Mouse (Mus musculus): ENCODE data around the gene Prmt7.

Prmt7 gene

DNA sequence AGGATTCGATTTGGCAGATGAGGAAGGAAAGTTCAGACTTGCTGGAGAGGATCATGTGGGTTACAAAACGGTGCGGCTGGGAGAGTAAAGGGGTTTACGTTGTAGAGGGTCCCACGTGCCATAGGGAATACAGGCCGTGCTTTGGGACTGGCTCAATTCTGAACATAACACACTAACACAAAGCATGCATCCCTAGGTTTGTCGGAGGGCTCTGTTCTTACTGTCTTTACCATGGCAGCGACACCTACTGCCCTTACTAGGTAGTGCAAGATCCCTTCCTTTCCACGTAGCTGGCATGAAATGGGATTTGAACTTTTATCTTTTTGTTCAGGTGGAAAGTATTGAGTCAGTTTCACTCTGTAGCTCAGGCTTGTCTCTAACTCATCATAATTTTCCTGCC is 15.9 kb downstream of the Prmt7 start:
- peak; percentile 56 for DNase-seq

GRCm38 (mm10) chr8:106231536-106231935 is 20.8 kb downstream of the Prmt7 start:
- no peak for DNase-seq

DNA sequence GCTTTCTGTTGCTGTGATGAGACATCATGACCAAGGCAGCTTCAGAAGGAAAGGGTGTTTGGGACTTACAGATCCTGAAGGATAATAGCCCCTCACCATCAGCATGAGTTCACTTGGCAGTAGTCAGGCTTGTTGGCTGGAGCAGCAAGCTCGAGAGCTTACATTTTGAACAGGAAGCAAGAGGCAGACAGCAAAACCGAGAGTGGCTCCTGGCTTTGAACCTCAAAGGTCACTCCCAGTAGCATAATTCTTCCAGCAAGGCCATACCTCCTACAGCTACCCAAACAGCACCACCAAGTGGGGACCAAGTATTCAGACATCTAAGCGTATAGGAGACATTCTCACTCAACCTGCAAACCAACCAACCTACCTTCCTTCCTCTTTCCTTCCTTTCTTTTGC is 22.0 kb downstream of the Prmt7 start:
- DNase-seq = no peak

DNA sequence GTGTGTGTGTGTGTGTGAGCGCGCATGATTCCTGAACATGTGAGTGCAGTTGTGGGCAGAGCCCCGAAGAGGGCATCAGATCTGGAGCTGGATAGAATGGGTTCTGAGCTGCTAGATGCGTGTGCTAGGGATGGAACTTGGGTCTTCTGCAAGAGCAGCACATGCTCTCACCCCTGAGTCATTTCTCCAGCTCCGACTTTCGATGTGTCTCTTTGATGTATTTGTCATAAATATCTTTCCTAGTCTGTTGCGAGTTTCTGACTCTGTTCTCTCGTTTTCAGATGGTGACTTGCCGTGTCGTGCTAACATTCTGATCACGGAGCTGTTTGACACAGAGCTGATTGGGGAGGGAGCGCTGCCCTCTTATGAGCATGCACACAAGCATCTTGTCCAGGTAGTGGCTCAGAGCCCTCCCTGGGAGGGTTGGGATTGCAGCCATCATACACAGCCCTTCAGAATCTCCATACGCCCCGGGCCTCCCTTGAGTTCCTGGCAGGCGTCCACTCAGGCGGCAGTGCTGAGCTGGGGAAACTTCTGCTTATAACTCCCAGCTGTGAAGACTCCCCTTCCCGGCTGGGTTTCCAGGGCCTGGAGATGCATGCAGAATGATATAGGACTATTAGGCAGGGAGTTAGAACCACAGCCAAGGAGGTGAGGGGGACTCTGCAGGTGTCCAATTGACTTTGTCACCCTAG is 24.0 kb downstream of the Prmt7 start:
- DNase-seq = no peak

GRCm38 (mm10) chr8:106237106-106237505 is 26.4 kb downstream of the Prmt7 start:
- DNase-seq = no peak

GRCm38 (mm10) chr8:106250186-106250585 is 39.5 kb downstream of the Prmt7 start:
- no peak for DNase-seq

- no peak for DNase-seq
Observed at GRCm38 (mm10) chr8:106258169-106258568, 47.4 kb downstream of the Prmt7 start.

DNA sequence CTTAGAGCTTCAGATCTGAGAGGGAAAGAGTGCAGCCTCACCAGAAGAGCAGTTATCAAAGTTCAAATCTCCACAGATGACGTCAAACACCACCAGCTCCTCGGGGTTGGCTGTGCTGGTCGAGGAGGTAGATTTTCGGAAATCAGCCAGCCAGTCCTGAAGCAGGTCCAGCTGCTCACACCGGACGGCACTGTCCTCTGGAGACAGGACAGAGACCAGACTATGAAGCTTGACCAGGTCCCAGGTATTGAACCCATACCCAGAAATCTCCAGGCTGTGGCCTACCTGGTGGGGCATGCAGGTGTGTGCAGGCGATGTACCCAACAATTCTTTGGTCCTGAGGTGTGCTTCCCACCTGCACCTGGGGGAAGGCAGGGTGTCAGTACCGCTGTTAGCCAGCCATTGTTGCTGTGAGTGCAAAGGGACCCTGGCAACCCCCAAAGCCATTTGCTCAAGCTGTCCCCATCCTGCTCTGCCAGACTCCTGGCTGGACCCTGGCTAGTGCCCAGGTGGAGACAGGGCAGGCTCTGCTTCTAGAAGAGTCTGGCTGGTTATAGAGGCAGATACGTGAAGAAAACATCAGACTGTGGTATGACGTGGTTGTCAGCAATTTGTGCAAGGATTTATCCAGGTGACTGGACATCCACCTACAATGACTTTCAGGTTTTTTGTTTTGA is 49.0 kb downstream of the Prmt7 start:
- DNase-seq = no peak

GRCm38 (mm10) chr8:106260894-106261293 is 50.2 kb downstream of the Prmt7 start:
- DNase-seq = no peak

DNA sequence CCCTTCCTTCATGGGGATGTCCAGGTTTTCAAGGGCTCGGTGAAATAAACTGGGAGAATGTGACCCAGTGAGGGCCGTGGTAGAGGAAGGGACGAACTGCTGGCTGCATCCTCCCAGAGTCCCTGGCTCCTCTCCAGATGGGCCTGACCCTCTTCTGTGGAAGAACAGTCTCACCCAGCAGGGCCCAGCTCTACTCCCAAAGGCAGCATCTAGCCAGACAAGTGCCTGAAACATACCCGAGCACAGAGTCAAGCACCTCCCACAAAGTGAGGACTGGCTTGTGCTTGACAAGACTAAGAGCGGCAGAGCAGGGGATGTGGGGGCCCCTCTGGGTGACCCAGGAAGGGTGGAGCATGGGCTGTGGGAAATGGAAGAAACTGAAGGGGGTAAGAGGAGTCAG is 51.6 kb downstream of the Prmt7 start:
- DNase-seq = no peak

GRCm38 (mm10) chr8:106263928-106264327 is 53.2 kb downstream of the Prmt7 start:
- DNase-seq = no peak

- DNase-seq = no peak
Observed at GRCm38 (mm10) chr8:106265398-106265797, 54.7 kb downstream of the Prmt7 start.

- no peak for DNase-seq
Observed at GRCm38 (mm10) chr8:106268710-106269346, 58.1 kb downstream of the Prmt7 start.

DNA sequence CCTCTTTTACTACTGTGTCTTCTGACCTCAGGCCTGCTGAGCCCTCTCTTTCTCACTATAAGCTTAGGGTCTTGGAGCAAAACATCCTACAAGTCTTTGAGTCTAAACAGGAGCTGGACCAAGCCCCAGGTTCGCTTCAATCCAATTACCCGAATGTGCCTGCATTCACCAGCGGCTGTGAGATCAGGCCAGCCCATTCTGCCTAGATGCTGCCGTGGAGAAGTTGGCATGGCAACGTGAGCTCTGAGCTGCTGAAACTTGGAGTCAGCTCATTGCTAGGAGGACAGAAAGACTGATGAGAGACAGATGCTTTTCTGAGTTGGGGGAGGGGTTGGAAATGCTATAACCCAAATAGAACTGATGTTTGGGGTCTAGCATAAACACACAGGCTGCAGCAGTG is 60.1 kb downstream of the Prmt7 start:
- DNase-seq = no peak

DNA sequence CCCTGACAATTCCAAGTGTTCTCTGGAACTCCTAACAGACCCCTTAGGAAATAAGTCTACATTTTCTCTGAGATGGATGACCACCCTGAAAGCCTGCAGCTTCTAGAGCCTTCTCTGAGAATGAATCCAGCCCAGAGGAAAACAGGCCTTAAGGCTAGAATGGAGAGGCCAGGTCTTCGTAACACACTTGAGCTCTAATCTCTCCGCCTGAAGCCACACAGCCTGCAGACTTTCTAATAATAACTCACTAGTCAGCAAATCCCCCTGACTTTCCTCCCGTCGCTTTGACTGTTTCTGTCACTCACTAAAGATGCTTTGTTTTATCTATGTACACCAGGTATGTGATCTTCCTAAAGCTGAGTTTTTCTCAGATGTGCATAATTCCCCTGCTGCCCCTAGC is 60.6 kb downstream of the Prmt7 start:
- DNase-seq = no peak

GRCm38 (mm10) chr8:106273468-106273867 is 62.7 kb downstream of the Prmt7 start:
- no peak for DNase-seq

DNA sequence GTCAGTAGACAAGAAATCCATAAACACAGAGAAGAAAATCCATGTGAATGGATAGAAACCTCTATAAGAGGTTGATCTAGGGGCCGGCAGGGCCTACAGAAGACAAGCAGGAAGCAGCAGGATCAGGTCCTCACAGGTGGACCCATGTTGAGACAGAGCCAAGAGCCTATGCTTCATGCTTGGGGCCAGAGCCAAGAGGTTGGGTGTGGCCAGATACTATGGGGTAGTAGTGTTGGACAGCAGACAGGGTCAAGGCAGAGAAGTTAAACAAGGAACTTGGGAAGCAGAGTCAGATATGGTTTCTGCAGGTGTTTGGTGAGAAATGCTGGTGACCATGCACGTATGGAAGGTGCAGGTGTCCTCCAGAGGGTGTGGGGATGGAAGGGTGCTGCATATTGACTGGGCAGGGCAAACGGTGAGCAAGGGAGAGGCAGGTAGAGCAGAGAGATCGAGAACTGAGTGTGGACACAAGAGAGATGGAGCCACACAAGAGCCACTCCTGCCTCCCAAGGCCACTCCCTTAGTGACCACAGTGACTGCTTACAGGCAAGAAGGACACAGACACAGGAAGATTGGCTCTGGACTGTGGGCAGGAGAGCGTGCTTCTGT is 66.1 kb downstream of the Prmt7 start:
- no peak for DNase-seq

- DNase-seq = no peak
Observed at GRCm38 (mm10) chr8:106278367-106279042, 67.8 kb downstream of the Prmt7 start.

DNA sequence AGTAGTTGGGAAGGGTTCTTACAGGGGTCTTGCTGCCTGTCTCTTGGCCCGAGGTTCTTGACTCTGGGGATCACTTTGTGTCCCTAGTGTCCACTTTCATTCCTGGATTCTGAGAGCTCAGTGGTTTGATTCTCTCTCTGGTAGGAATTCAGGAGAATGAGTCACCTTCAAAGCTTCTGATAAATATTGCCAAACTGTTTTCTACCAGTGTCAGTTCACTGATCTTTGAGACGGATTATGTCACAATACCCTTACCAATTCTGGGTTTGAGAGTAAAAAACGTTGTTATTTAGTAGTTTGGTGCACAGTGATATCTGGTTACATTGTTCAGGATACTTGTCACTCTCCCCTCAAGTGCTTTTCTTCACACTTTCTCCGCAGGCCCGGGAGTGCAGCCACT is 69.4 kb downstream of the Prmt7 start:
- no peak for DNase-seq

DNA sequence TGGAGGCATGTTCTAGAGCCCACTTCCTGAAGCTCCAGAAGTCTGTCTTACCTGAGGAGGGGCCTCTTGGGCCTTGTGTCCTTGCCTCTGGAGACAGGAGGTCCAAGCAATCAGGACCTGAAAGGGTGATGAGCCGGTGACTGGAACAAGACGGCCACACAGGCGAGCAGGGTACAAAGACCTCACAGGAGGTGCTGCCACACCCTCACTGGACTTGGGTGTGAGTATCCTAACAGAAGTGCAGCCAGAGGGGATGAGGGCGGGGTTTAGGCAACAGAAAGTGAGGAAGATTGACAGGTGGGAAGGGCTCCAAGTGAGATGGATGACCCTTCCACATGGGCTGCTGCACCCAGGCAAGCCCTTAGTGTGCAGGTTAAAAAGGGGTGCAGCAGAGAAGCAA is 70.1 kb downstream of the Prmt7 start:
- no peak for DNase-seq

DNA sequence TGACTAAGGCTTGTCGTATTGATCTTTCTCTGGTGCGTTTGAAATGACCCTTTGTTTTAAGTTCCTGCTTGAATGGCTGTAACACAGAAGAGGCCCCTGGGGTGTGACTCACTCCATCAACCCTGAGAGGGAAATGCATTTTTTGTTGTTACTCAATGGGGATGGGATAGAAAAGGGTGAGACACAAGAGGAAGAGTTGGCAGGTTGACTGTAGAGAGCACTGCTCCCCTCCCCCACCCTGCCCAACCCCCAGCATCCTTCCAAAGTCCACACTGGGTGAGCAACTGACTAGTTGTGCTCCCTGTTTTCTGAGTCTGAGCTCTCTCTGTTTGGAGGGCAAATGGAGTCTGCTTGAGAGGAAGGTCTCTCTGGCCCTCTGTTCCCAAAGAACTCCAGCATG is 76.7 kb downstream of the Prmt7 start:
- no peak for DNase-seq

DNA sequence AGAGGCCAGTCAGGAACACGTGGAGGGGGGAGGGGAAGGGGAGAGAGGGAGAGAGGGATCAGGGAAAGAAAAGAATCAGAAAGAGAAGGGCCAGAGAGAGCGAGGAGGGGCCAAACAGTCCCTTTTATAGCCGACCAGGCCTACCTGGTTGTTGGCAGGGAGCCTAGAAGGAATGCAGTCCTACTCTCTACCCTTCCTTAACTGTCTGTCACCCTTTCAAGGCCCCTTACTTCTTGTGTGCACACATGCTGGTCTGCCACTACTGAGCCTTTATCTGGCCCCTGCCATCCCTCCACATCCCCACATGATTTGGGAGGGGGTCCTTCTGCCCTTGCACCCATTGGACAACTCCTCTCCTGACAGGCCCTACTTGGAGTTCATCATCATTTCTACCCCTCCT is 78.0 kb downstream of the Prmt7 start:
- no peak for DNase-seq

GRCm38 (mm10) chr8:106289464-106289863 is 78.7 kb downstream of the Prmt7 start:
- no peak for DNase-seq

Measured in thymus, postnatal 14 days (tissue).